Mouse (Mus musculus) lung, adult 18-20 months (tissue): ENCODE data around the gene Llph.

Experiments used
- DNase-seq, 2 experiments: peaks; one replicate each; pipeline ENCODE4 v3.0.0; 2022; ENCODE audit warnings: mixed read lengths in 2 of 2

Llph gene

DNA sequence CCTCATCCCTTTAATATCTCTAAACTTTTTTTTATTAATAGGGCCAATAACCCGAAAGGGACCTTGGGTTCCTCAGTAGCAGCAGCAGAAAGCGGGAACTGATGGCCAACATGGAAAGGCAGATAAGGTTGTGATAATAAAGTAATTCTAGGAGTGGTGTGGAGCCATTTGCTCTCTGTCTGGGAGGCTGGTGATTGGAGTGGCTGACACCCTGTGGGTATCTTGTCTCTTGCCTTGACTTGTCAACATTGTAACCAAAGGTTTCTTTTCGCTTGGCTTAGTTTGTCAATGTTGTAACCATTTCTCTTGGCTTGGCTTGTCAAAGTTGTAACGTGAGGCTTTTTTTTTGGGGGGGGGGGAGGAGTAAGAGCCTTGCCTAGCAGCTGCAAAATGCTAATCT lies 53.5 kb downstream of the Llph start:
- DNase-seq: no peak

DNA sequence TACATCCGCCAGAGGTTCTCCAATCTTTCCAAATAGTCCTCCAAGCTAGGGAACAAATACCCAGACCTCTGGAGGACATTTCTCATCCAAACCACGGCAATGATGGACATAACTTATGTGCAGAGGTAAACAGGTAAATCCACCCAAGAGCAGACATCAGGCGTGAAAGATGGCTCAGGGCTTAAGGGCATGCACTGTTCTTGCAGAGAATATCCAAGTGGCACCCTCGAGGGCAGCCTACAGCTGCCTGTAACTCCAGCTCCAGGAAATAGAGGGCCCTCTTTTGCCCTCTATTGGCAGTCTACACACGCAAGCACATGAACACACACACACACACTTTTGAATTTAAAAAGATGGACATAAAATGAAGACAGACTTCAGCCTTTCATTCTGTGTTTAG lies 54.8 kb downstream of the Llph start:
- no peak for DNase-seq
